Mouse (Mus musculus): ENCODE data around the gene E2f6.

Gene E2f6

GRCm38 (mm10) chr12:16847204-16847792, 36.5 kb downstream of the E2f6 start:
- no peak for DNase-seq (ENCODE audit: low spot score in 2 of 2)

GRCm38 (mm10) chr12:16848501-16848900, 37.7 kb downstream of the E2f6 start:
- DNase-seq (ENCODE audit: low spot score in 2 of 2), result no peak

GRCm38 (mm10) chr12:16849821-16850220, 39.1 kb downstream of the E2f6 start:
- no peak for DNase-seq (ENCODE audit: low spot score in 2 of 2)

GRCm38 (mm10) chr12:16850431-16851375, 39.9 kb downstream of the E2f6 start:
- peak in 1 of 2 experiments; percentile 78 for DNase-seq (ENCODE audit: low spot score in 2 of 2)

GRCm38 (mm10) chr12:16853431-16854165, 42.8 kb downstream of the E2f6 start:
- peak in 1 of 2 experiments; percentile 62 for DNase-seq (ENCODE audit: low spot score in 2 of 2)

GRCm38 (mm10) chr12:16855632-16856305, 45.0 kb downstream of the E2f6 start:
- peak; percentile 90 for DNase-seq (ENCODE audit: low spot score in 2 of 2)

- no peak for DNase-seq (ENCODE audit: low spot score in 2 of 2)
Observed at GRCm38 (mm10) chr12:16856306-16856679, 45.5 kb downstream of the E2f6 start.

GRCm38 (mm10) chr12:16858081-16858480, 47.3 kb downstream of the E2f6 start:
- no peak for DNase-seq (ENCODE audit: low spot score in 2 of 2)

GRCm38 (mm10) chr12:16859781-16860180, 49.0 kb downstream of the E2f6 start:
- no peak for DNase-seq (ENCODE audit: low spot score in 2 of 2)

GRCm38 (mm10) chr12:16860533-16860932, 49.8 kb downstream of the E2f6 start:
- DNase-seq (ENCODE audit: low spot score in 2 of 2), result no peak

GRCm38 (mm10) chr12:16860961-16861360, 50.2 kb downstream of the E2f6 start:
- no peak for DNase-seq (ENCODE audit: low spot score in 2 of 2)

- DNase-seq (ENCODE audit: low spot score in 2 of 2), result no peak
Observed at GRCm38 (mm10) chr12:16864477-16864876, 53.7 kb downstream of the E2f6 start.

GRCm38 (mm10) chr12:16865871-16866270, 55.1 kb downstream of the E2f6 start:
- DNase-seq (ENCODE audit: low spot score in 2 of 2), result no peak

- DNase-seq (ENCODE audit: low spot score in 2 of 2), result no peak
Observed at GRCm38 (mm10) chr12:16866460-16866859, 55.7 kb downstream of the E2f6 start.

GRCm38 (mm10) chr12:16867306-16867705, 56.5 kb downstream of the E2f6 start:
- no peak for DNase-seq (ENCODE audit: low spot score in 2 of 2)

- DNase-seq (ENCODE audit: low spot score in 2 of 2), result no peak
Observed at GRCm38 (mm10) chr12:16868618-16869017, 57.9 kb downstream of the E2f6 start.

- DNase-seq (ENCODE audit: low spot score in 2 of 2), result no peak
Observed at GRCm38 (mm10) chr12:16869091-16869778, 58.5 kb downstream of the E2f6 start.

- DNase-seq (ENCODE audit: low spot score in 2 of 2), result no peak
Observed at GRCm38 (mm10) chr12:16869870-16870404, 59.2 kb downstream of the E2f6 start.

- no peak for DNase-seq (ENCODE audit: low spot score in 2 of 2)
Observed at GRCm38 (mm10) chr12:16870405-16871068, 59.8 kb downstream of the E2f6 start.

- no peak for DNase-seq (ENCODE audit: low spot score in 2 of 2)
Observed at GRCm38 (mm10) chr12:16872006-16872405, 61.2 kb downstream of the E2f6 start.
